Mouse (Mus musculus) embryonic facial prominence, embryonic 12.5 days (tissue): ENCODE results near the gene Fam166b. TPM values are rescaled to one million over a fixed set of nuclear protein-coding genes. Genes with fewer than 3 reads are reported as not detected.
A peak's percentile ranks its signal among the peaks of the same experiment; 100 is the strongest.

ENCODE experiments used
- ATAC-seq: fragments of 200-750 bp; cut with Nextera tagmentation; 2 replicates; pipeline ENCODE4 v1.8.0; 2017; ENCODE audit not compliant: insufficient number of reproducible peaks, insufficient read depth, low FRiP score, low TSS enrichment
- H3K27ac ChIP-seq: fragments of 300-500 bp; sonication (generic); 2 replicates; pipeline ENCODE4 v1.5.1; 2016; ENCODE audit warnings: mild to moderate bottlenecking
- H3K27me3 ChIP-seq: fragments of 300-500 bp; sonication (generic); 2 replicates; pipeline ENCODE4 v1.6.1; 2016; ENCODE audit warnings: mild to moderate bottlenecking, moderate library complexity
- H3K36me3 ChIP-seq: fragments of 300-500 bp; sonication (generic); 2 replicates; pipeline ENCODE4 v1.6.1; 2016; ENCODE audit warnings: mild to moderate bottlenecking
- H3K4me1 ChIP-seq: fragments of 300-500 bp; sonication (generic); 2 replicates; pipeline ENCODE4 v1.6.1; 2016
- H3K4me2 ChIP-seq: fragments of 300-500 bp; sonication (generic); replicated peaks from 2 replicates; pipeline ENCODE4 v1.6.1; 2016; ENCODE audit warnings: mild to moderate bottlenecking, moderate library complexity
- H3K4me3 ChIP-seq: fragments of 300-500 bp; sonication (generic); 2 replicates; pipeline ENCODE4 v1.5.1; 2016; ENCODE audit warnings: mild to moderate bottlenecking
- H3K9ac ChIP-seq: fragments of 300-500 bp; sonication (generic); 2 replicates; pipeline ENCODE4 v1.6.1; 2016; ENCODE audit warnings: mild to moderate bottlenecking, moderate library complexity
- H3K9me3 ChIP-seq: fragments of 300-500 bp; sonication (generic); 2 replicates; pipeline ENCODE4 v1.6.1; 2016; ENCODE audit warnings: mild to moderate bottlenecking, moderate library complexity
- WGBS: fragments of 180-500 bp; shearing (Covaris S2); methylation state at CpG from one replicate; pipeline ENCODE4 v1.1.7; 2016; 5-methylcytosine and 5-hydroxymethylcytosine counted together
- polyA plus RNA-seq: library from polyadenylated mRNA; unstranded; fragments of >200 nt; fragmentation: Nextera tagmentation; extraction: Ambion mirVana; gene quantifications from 2 replicates; pipeline ENCODE4 v1.2.1, GENCODE M21; 2016

Fam166b gene
- polyA plus RNA-seq, 1 experiment from 2014 or later = 0.27 TPM

- H3K27ac ChIP-seq = no peak overlapping the region
- H3K36me3 ChIP-seq = no peaks in the 10 kb centered on the region
- no peak overlapping the region for H3K4me2 ChIP-seq
- no peaks in the 10 kb centered on the region for H3K27me3 ChIP-seq
- peaks cover 21% of the 10 kb centered on the region; the same call in 1 of the 2 replicates for H3K4me1 ChIP-seq
- no peak overlapping the region for H3K9ac ChIP-seq
- H3K4me3 ChIP-seq = no peak overlapping the region
- ATAC-seq = no peak
- no peaks in the 10 kb centered on the region for H3K9me3 ChIP-seq
Observed at GRCm38 (mm10) chr4:43386932-43387331, 42.0 kb downstream of the Fam166b start.

- 95% methylated on average over 3 of the region's 3 CpGs for WGBS
- H3K4me3 ChIP-seq = no peak overlapping the region
- peaks cover 11% of the 10 kb centered on the region; the same call in 1 of the 2 replicates for H3K4me1 ChIP-seq
- no peak overlapping the region for H3K9ac ChIP-seq
- no peak overlapping the region for H3K4me2 ChIP-seq
- H3K27me3 ChIP-seq = peaks cover 7% of the 10 kb centered on the region; the same call in 1 of the 2 replicates
- no peaks in the 10 kb centered on the region for H3K36me3 ChIP-seq
- no peak for ATAC-seq
- H3K9me3 ChIP-seq = no peaks in the 10 kb centered on the region
- no peak overlapping the region for H3K27ac ChIP-seq
Observed at GRCm38 (mm10) chr4:43384541-43384940, 44.4 kb downstream of the Fam166b start.

GRCm38 (mm10) chr4:43384083-43384460 lies 44.9 kb downstream of the Fam166b start:
- H3K9ac ChIP-seq = no peak overlapping the region
- peaks cover 7% of the 10 kb centered on the region; the same call in 1 of the 2 replicates for H3K27me3 ChIP-seq
- no peaks in the 10 kb centered on the region for H3K36me3 ChIP-seq
- peaks cover 11% of the 10 kb centered on the region; the same call in 1 of the 2 replicates for H3K4me1 ChIP-seq
- no peak for ATAC-seq
- H3K4me2 ChIP-seq = no peak overlapping the region
- 88% methylated on average over 5 of the region's 5 CpGs for WGBS
- H3K4me3 ChIP-seq = no peak overlapping the region
- H3K27ac ChIP-seq = no peak overlapping the region
- H3K9me3 ChIP-seq = no peaks in the 10 kb centered on the region

- WGBS = 69% methylated on average over 11 of the region's 11 CpGs
- H3K4me2 ChIP-seq = 0 out of 2 replicates have a peak overlapping the region, but pooled peaks have one; percentile 13
Observed at GRCm38 (mm10) chr4:43383246-43384082, 45.5 kb downstream of the Fam166b start.

GRCm38 (mm10) chr4:43382155-43383020 lies 46.5 kb downstream of the Fam166b start:
- Histone ChIP-seq H3K9ac (peak overlapping the region; percentile 85), H3K4me1 (peaks cover 11% of the 10 kb centered on the region; the same call in 1 of the 2 replicates), H3K4me3 (peak overlapping the region; percentile 72), H3K4me2 (peak overlapping the region; percentile 90), H3K36me3 (no peaks in the 10 kb centered on the region), H3K27ac (0 out of 2 replicates have a peak overlapping the region, but pooled peaks have one; percentile 36), H3K9me3 (no peaks in the 10 kb centered on the region), H3K27me3 (peaks cover 7% of the 10 kb centered on the region; the same call in 1 of the 2 replicates)
- WGBS = 10% methylated on average over 23 of the region's 33 CpGs
- ATAC-seq = peak; percentile 50

More at GRCm38 (mm10) chr4:43383246-43384082, 45.5 kb downstream of the Fam166b start:
- Histone ChIP-seq H3K9ac (no peak overlapping the region), H3K9me3 (no peaks in the 10 kb centered on the region), H3K27ac (no peak overlapping the region), H3K4me3 (no peak overlapping the region), H3K27me3 (peaks cover 7% of the 10 kb centered on the region; the same call in 1 of the 2 replicates), H3K36me3 (no peaks in the 10 kb centered on the region), H3K4me1 (peaks cover 11% of the 10 kb centered on the region; the same call in 1 of the 2 replicates)
- ATAC-seq = no peak

GRCm38 (mm10) chr4:43381408-43382154 lies 47.4 kb downstream of the Fam166b start, which contains the start of gene Rusc2:
Gene Rusc2 (plus strand): TSS chr4:43381979.
- ATAC-seq = peak; percentile 93
- Histone ChIP-seq H3K4me2 (peak within 1 kb of the TSS; percentile 90), H3K4me3 (peak within 1 kb of the TSS; percentile 72), H3K36me3 (no peaks in the 10 kb centered on the region), H3K27ac (0 out of 2 replicates have a peak within 1 kb of the TSS, but pooled peaks have one; percentile 36), H3K9ac (peak within 1 kb of the TSS; percentile 85), H3K27me3 (peaks cover 7% of the 10 kb centered on the region; the same call in 1 of the 2 replicates), H3K4me1 (peaks cover 11% of the 10 kb centered on the region; the same call in 1 of the 2 replicates), H3K9me3 (no peaks in the 10 kb centered on the region)
- WGBS = under 1% methylated on average over 63 of the region's 63 CpGs

GRCm38 (mm10) chr4:43380951-43381350 lies 48.0 kb downstream of the Fam166b start:
- peak overlapping the region; percentile 72 for H3K4me3 ChIP-seq
- ATAC-seq = no peak
- 65% methylated on average over 10 of the region's 10 CpGs for WGBS

GRCm38 (mm10) chr4:43379601-43380000 lies 49.3 kb downstream of the Fam166b start:
- Histone ChIP-seq H3K9ac (no peak overlapping the region), H3K36me3 (no peaks in the 10 kb centered on the region), H3K4me2 (no peak overlapping the region), H3K4me1 (peaks cover 11% of the 10 kb centered on the region; the same call in 1 of the 2 replicates), H3K4me3 (no peak overlapping the region), H3K27ac (no peak overlapping the region), H3K27me3 (peaks cover 7% of the 10 kb centered on the region; the same call in 1 of the 2 replicates), H3K9me3 (no peaks in the 10 kb centered on the region)
- ATAC-seq = no peak
- WGBS = 90% methylated on average over 6 of the region's 6 CpGs

More at GRCm38 (mm10) chr4:43380951-43381350, 48.0 kb downstream of the Fam166b start:
- H3K9ac ChIP-seq = 0 out of 2 replicates have a peak overlapping the region, but pooled peaks have one; percentile 85
- no peaks in the 10 kb centered on the region for H3K9me3 ChIP-seq
- peaks cover 7% of the 10 kb centered on the region; the same call in 1 of the 2 replicates for H3K27me3 ChIP-seq
- no peaks in the 10 kb centered on the region for H3K36me3 ChIP-seq
- H3K4me1 ChIP-seq = peaks cover 11% of the 10 kb centered on the region; the same call in 1 of the 2 replicates
- H3K27ac ChIP-seq = no peak overlapping the region
- H3K4me2 ChIP-seq = peak overlapping the region; percentile 90
